Mouse (Mus musculus): ENCODE data around the gene Elf2.
"Not testable (repeated sequence)": the region's sequence is repeated elsewhere in the genome, so short reads cannot be mapped to it uniquely, and the experiment has no call there.

DNA sequence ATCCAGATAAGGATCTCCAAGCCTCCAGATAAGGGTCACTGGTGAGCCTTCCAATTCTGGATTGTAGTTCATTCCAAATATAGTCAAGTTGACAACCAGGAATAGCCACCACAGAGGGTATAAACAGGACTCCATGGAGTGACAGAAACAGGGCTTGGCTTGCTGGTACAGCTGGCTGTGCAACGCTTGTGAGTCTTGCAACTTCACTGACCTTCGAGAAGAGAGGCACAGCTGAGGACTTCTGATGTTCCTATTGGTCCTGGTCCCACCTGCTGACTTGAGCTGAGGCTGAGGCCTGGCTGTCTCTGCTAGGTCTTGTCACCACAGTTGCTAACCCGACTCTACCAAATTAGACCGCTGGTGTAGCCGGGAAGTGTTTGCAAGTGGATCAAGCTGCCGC, 122.1 kb downstream of the Elf2 start:
- TF ChIP-seq CTCF (IDR thresholded peaks at IDR 0.05 in 2 of 3, conservative IDR thresholded peaks at IDR 0.05 in 1 of 3; ENCODE audit: control insufficient read depth in 1 of 3, insufficient read depth in 1 of 3, low read depth in 2 of 3, low read length in 3 of 3, poor library complexity in 1 of 3, severe bottlenecking in 1 of 3); HCFC1 (IDR thresholded peaks at IDR 0.05; ENCODE audit: low read depth, low read length); MXI1 (IDR thresholded peaks at IDR 0.05; ENCODE audit: low read depth, low read length); MYB (IDR thresholded peaks at IDR 0.05; ENCODE audit: low read depth, low read length); POLR2A (IDR thresholded peaks at IDR 0.05; ENCODE audit: control insufficient read depth in 1 of 2, insufficient read depth in 1 of 2, low read depth in 1 of 2, low read length in 2 of 2, poor library complexity in 1 of 2); SIN3A (IDR thresholded peaks at IDR 0.05; ENCODE audit: low read length); EP300 (IDR thresholded peaks at IDR 0.05; ENCODE audit: low read depth in 1 of 2, low read length in 2 of 2); TBP (IDR thresholded peaks at IDR 0.05; ENCODE audit: low read depth, low read length); MYC (IDR thresholded peaks at IDR 0.05; ENCODE audit: low read depth, low read length); ETS1 (IDR thresholded peaks at IDR 0.05; ENCODE audit: low read depth, low read length); USF1 (IDR thresholded peaks at IDR 0.05; ENCODE audit: low read depth, low read length); GATA1 (IDR thresholded peaks at IDR 0.05; ENCODE audit: low read depth, low read length); GABPA (IDR thresholded peaks at IDR 0.05; ENCODE audit: low read depth, low read length); NRF1 (IDR thresholded peaks at IDR 0.05; ENCODE audit: insufficient read depth, low read depth, low read length, poor library complexity, severe bottlenecking): not testable (repeated sequence)
